Mouse (Mus musculus): ENCODE measurements around the gene Upk3a.
"Not testable (repeated sequence)": the region's sequence is repeated elsewhere in the genome, so short reads cannot be mapped to it uniquely, and the experiment has no call there.

Upk3a gene

DNA sequence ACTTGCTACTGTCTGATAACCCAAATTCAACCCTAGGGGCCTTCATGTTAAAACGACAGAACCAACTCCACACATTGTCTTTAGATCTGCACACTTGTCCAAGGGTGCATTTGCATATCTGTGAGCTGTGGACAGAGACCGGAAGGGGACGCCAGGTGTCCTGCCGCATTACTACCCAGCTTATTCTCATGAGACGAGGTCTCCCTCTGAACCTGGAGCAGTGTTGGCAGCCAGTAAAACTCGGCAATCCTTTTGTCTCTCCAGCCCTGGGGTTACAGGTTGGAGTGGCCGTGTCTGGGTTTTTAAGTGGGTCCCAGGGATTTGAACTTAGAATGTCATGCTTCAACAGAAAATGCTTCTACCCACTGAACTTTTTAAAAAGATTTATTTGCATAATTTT is 17.0 kb upstream of the Upk3a start:
- no peak for ATAC-seq (ENCODE audit: insufficient number of reproducible peaks, low FRiP score, low TSS enrichment)

DNA sequence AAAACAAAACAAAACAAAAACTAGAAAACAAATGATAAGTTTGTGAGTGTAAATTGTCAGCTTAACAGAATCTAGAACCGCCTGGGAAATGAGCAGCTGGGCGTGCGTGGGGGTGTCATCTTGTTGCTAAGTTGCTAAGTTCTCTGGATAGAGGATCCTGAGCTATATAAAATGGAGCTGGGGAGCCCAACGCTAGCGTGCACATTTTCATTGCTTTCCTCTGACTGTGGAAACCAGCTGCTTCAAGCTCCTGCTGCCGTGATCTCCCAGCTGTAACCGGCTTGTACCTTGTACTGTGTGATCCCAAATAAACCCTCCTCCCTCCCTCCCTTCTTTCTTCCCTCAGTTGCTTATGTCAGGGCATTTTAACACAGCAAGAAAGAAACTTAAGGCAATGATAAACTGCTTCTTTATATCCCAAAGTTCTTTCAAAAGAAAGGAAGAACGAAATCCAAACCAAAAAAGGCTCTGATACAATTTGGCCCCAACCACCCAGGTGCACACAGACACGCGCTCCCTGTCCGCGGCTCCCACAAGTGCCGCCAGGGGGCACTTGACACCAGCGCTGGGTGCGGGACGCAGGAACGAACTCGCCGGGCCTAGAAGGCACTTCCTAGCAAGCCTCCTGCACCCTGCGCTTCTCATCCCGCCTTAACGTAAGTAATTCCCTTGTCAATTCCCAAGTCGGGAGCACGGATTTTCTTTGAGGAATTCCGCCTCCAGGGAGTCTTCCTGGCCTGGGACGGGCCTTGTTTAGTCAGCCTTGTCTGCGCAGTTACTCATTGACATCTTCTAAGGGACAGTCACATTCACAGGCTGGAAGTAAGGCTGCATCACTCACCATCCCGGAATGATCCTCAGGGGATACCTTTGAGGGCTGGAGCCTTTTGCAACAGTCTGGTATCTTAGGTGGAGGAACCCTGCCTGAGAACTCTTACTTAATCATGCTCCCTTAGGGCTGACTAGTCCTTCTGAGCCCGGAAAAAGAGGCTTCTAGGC is 15.7 kb upstream of the Upk3a start:
- peak; percentile 78; the same call in 1 of the 2 replicates for ATAC-seq (ENCODE audit: insufficient number of reproducible peaks, low FRiP score, low TSS enrichment)

DNA sequence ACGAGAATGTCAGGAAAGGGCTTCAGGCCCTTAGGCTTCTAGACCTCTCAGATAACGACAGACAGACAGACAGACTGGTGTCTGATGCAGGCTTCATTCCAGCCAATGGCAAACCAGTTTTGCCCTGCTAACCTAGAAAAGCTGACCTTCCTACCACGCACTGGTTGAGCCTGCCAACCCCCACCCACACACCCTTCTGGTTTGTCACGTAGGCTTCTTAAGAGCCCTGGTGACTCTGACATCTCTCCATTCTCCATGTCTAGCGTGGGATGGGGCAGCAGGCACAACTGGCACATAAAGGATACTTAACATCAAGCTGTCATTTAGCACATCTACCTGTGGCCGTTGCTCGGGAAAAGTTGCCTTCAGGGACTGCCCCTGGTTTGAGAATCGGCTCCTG is 7.3 kb upstream of the Upk3a start:
- no peak for ATAC-seq (ENCODE audit: insufficient number of reproducible peaks, low FRiP score, low TSS enrichment)

DNA sequence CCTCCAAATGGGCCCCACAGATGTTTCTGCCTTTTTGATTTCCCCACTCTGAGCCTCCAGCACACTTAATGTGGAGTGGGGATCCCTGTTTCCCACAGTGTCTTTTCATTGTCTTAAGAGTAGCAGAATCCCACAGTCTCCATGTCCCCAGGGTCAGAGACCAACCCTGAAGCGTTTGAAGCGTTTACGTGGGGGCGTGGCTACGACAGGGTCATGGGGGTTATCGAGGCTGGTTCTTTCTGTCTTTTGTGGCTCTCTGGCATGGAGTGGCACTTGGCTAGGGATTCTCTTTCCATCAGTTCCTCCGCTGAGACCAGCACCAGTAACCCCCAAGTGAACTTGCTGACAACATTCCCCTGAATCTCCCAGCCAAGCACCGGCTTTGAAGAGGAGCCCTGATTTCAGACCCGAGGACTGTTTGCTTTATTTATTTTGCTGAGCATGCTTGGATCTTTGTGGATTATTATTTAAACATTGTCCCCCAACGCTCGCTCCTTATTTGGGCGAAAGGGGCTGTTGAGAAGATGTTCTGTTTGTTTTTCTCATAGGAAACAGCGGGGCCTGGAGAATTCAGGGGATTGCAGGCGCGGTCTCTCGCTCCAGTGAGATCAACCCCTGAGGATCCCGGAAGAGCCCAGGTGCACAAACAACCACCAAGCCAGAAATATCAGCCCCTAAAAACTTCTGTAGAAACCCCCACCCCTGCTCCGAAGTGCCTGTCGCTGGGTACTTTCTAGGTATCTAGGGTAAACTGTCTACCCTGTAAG is 4.9 kb upstream of the Upk3a start:
- ATAC-seq (ENCODE audit: insufficient number of reproducible peaks, low FRiP score, low TSS enrichment), result no peak

DNA sequence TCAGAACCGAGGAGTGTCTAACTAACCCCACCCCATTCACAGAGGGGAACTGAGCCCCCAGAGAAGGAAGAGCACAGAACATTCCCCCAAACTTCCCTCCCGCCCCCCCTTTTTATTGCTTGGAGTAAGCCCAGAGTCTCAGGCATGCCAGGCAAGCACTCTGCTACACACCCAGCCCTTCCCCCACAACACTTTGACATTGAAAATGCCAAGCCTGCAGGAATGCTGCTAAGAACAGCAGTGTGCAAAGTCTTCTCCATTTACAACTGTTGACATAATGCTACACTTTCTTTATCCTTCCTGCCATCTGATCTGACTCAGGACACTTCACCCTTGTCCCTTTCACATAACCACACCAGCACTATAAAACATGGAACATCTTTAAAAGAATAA is 4.3 kb upstream of the Upk3a start:
- no peak for ATAC-seq (ENCODE audit: insufficient number of reproducible peaks, low FRiP score, low TSS enrichment)

DNA sequence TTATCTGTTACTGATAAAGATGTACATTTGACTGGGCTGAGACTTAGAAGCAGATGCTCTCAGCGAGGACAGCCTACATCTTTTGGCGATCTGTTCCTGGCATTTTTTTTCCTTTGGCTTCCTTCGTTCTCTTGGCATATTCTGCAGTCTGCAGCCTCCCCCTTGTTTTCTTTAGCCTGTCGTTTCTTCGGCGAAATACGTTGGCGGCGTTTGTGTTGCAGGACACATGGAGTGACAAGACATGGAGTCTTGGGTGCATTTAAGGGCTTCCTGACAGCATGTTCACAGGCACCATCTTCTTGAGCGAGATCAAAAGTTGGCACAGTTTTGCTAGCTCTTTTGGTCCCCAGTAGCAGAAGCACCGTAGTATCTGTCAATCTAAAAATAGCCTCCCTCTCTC is 1.2 kb upstream of the Upk3a start:
- no peak for ATAC-seq (ENCODE audit: insufficient number of reproducible peaks, low FRiP score, low TSS enrichment)

DNA sequence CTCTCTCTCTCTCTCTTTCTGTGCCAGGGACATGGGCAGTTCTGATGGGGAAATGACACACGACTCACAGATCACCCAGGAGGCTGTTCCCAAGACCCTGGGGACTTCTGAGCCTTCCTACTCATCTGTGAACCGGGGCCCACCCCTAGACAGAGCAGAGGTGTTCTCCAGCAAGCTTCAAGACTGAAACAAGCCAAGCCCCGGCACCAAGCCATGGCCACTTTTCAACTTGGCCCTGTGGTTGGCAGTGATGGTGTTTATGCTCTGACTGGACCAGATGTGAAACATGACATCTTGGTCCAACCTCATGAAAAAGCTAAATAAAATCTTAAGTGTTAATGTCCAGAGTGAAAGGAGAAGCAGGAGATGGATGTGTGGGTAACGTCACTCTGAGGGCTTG is 5.3 kb downstream of the Upk3a start:
- ATAC-seq (ENCODE audit: insufficient number of reproducible peaks, low FRiP score, low TSS enrichment), result no peak

DNA sequence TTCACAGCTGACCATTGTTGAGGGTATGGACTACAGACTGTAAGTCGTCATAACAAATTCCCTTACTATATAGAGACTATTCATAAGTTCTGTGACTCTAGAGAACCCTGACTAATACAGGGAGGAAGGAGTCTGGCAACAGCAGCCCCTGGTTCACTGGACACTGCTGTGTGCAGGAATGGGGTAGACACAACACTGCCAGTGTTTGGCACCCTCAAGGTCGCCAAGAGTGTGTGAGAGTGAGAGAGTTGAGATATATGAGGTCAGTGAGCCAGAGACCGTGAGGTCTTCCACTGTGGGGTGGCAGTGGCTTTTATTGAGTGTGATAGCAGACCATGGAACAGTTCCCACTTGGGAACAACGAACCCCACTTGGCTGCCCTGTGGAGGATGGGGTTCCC is 9.3 kb downstream of the Upk3a start:
- no peak for ATAC-seq (ENCODE audit: insufficient number of reproducible peaks, low FRiP score, low TSS enrichment)

DNA sequence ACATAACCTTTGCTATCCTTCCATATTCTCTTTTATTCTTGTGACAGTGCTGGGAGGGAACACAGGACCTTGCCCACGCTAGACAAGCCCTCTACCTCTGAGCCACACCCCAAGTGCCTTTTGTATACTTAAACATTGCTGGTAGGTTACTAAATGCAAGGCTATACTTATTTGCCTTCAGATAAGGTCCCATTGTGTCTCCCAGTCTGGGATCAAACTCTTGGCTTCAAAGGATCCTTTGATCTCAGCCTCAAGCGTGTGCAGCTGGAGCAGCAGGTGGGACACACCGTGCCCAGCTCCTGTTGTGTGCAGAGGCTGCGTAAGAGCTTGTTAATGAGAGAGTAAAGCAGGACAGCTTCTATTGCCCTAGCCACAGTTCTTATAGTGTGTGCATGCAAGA is 10.8 kb downstream of the Upk3a start:
- no peak for ATAC-seq (ENCODE audit: insufficient number of reproducible peaks, low FRiP score, low TSS enrichment)

DNA sequence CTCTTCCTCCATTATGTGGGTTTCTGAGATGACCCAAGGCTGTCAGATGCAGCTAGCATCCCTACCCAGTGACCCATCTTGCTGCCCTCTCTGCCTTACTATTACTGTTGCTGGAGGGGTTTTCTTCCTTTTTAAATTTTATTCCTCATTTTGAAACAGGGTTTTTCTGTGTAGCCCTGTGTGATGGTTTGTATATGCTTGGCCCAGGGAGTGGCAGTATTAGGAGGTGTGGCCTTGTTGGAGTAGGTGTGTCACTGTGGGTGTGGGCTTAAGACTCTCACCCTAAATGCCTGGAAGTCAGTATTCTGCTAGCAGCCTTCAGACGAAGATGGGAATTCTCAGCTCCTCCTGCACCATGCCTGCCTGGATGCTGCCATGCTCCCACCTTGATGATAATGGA is 11.7 kb downstream of the Upk3a start, which contains the start of gene Fam118a:
Gene Fam118a, plus strand, starts transcription at position 301 of the 400 bp plus-strand sequence.
- ATAC-seq (ENCODE audit: insufficient number of reproducible peaks, low FRiP score, low TSS enrichment), result not testable (repeated sequence)

DNA sequence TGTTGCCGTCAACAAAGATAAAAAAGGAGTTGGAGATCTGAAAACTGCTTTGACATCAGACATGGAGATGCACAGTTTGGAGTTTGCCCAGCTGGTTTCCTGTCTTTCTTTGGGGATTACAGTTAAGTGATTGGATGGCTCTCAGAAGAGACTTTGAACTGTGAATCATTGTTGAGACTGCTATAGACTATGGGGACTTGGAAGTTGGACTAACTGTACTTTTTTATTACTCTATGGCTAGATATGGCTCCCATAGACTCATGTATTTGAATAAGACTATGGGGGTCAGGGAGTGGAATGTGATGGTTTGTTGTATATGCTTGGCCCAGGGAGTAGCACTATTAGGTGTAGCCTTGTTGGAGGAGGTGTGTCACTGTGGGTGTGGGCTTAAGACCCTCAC is 13.7 kb downstream of the Upk3a start:
- not testable (repeated sequence) for ATAC-seq (ENCODE audit: insufficient number of reproducible peaks, low FRiP score, low TSS enrichment)

DNA sequence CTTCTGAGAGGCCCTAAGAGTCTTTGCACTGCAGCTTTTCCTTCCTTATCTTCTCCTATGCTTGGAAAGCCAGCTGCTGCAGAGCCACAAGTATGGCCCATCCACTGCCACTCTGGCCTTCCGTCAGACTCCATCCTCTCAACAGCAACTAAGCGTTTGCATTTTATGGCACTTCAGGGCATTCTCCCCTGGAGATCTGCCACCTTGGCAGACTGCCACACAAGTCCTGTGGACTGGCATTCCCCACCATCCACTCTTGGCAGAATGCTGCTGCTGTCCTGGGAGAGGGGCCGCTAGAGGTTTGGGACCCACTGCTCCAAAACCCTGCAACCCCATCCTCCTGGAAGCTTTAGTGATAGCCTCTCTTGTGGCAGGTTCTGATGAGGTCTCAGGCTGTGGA is 14.9 kb downstream of the Upk3a start:
- no peak for ATAC-seq (ENCODE audit: insufficient number of reproducible peaks, low FRiP score, low TSS enrichment)

DNA sequence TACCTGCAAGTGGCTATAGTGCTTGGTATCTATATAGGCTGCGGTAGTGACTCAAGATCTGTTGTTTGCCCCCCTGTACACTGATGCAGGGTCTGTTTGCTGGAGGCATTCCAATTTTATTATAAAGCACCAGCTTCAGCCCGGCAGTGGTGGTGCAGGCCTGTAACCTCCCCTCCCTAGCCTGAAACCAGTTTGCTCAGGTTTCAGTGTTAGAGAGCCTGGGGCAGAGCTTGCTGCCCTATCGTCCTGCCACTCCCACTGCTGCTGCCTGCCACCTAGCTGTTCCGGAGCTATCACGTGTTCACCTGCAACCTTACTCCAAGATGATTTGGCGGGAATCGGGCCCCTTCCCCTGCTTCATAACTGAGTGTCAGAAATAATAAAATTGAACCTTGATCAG is 17.0 kb downstream of the Upk3a start:
- not testable (repeated sequence) for ATAC-seq (ENCODE audit: insufficient number of reproducible peaks, low FRiP score, low TSS enrichment)

DNA sequence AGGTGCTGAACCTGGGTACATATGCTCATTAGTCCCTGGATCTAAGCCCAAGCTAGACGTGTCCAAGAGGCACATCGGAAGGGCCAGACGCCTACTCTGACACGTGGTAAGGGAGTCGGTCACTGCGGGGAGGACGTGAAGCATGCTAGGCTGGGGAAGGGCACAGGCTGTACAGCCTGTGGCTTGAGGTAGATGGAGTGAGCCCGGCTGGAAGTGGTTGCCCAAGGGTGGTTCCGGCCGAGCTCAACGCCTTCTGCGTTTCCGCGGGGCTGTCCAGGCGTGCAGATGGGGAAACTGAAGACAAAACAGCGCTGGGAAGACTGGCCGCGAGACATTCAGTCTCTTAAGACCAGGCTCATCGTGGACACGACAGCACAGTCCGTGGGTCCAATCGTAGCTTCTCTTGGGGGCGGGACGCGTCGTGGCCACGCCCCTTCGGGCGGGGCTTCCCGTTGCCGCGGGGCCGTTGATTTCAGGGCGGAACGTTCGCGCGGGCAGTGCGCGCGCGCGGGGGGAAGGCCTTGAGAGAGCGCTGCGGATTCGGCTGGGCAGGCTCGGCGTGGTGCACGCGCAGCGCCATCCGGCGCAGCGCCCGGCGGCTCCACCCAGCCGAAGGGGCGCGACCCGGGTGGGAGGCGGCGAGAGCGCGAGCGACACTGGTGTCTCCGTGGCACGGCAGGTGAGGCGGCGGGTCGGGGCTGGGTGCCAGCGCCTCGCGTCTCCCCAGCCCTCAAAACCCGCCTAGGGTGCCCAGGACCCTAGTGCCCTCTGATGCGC is 19.8 kb downstream of the Upk3a start:
- peak; percentile 92 for ATAC-seq (ENCODE audit: insufficient number of reproducible peaks, low FRiP score, low TSS enrichment)

DNA sequence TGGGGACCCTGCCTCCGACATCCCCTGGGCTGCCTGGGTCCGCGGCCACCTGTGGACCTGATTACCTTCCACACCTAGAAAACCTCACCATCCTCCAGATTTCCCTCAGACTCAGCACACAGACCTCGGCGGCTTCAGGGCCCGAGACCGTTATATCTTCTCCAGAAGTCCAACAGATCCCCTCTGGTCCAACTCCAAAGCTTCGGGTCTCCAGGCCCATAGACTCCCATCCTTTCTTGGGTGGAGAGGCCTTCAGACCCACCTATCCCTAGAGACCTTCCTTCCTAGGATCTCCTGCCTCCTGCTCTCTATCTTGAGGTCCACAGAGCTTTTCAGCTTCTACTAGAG is 20.4 kb downstream of the Upk3a start:
- ATAC-seq (ENCODE audit: insufficient number of reproducible peaks, low FRiP score, low TSS enrichment), result no peak

DNA sequence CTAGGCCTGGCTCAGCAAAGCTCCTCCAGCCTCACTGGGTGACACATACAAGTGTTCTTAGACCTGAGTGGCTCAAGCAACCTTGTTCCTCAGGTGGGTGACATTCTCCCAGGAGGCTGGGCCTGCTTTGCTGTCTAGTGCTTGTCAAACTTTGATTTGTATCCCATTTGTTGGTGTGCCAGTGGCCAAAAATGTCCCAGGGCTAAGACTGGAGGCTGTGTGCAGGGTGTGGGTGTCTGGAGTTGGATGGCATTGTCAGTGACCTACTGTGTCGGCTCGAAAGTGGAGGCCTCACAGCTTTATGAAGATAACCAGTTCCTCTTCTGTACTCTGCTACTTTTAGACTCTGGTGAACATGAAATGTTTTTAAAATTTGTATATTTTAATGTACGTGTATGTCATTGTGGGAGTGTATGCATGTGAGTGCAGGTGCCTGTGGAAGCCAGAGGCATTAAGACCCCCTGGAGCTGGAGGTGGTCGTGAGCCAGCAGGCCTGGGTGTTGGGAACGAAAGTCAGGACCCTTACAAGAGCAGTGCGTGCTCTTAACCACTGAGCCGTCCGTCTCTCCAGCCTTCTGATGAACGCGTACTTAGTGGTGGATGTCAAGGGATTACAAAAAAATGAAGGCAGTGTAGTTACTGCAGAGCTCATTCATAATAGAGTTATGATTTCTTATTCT is 24.7 kb downstream of the Upk3a start:
- ATAC-seq (ENCODE audit: insufficient number of reproducible peaks, low FRiP score, low TSS enrichment), result no peak

DNA sequence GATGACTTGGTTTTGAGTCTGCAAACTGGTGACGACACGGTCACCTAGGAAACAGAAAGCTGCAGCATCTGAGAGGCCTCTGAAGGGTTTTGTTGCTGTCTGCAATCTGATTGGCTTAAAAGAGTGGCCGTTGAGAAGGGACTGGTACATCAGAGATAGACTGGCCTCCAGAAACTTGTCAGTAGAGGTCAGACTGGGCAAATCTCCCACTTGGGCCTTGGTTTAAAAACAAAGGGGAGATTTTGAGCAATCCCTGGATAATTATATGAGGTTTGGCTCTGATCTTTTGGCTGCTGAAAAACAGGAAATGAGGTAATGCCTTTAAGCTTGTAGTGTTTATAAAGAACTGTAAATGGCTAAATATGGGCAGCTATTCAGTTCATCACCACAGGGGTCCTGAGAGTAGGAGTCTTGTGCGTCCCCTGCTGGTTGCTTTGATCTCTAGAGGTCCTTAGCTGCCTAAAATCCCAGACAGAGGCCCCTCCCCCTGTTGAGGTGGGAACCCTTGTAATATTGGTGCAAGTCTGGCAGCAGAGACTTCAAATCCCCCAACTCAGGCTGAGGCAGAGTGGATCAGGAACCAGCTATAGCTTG is 25.5 kb downstream of the Upk3a start:
- no peak for ATAC-seq (ENCODE audit: insufficient number of reproducible peaks, low FRiP score, low TSS enrichment)

DNA sequence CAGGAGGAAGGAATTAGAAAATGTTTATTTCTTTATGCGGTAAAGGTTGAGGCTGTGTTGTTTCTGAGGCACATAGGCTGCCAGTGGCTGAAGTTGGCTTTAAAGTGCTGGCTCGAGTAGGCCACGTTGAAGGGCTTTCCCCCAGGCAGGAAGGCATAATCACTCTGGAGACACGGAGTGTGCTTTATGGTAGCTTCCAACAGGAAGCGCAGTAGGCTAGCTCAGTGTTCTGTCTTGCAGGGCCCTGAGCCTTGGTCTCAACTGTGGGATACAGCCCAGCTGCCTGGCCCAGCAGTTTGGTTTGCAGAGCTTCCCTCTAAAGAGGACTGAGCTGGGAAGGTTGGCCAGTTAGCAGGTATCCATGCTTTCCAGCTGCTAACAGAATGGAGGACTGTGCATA is 26.2 kb downstream of the Upk3a start:
- no peak for ATAC-seq (ENCODE audit: insufficient number of reproducible peaks, low FRiP score, low TSS enrichment)

DNA sequence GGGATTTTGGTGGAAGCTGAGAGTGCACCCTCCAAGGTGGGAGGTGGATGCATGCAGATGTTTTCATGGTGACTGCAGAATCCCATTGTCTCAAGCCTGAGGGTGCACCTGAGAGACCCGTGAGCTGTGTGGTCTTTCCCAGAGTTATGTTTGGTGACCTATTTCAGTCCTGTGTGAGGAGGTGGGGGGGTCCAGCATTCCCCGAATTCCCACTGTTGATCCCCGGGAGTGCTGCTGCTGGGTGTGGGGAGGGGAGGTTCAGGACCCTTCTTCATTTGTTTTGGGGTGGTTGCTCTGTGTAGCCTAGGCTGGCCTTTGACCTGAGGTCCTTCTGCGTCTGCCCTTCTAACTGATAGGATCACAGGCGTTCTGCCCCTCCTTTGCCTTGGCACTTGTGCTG is 26.8 kb downstream of the Upk3a start:
- ATAC-seq (ENCODE audit: insufficient number of reproducible peaks, low FRiP score, low TSS enrichment), result no peak

Measured in cerebellum, adult (tissue).